Mouse (Mus musculus) brown adipose tissue, adult 24 weeks (tissue): ENCODE results near the gene Dmac1. TPM values are rescaled to one million over a fixed set of nuclear protein-coding genes. Genes with fewer than 3 reads are reported as not detected.
A peak's percentile ranks its signal among the peaks of the same experiment; 100 is the strongest.

ENCODE experiments used
- H3K27ac ChIP-seq: fragments of 200-500 bp; replicated peaks from 2 replicates; pipeline ENCODE4 v1.5.1; 2012; ENCODE audit warnings: low read depth, mild to moderate bottlenecking, low read length
- H3K4me1 ChIP-seq: fragments of 200-500 bp; 2 replicates; pipeline ENCODE4 v1.6.1; 2012; ENCODE audit warnings: low read length, mixed read lengths; ENCODE audit not compliant: control insufficient read depth, insufficient read depth, insufficient read length
- H3K4me3 ChIP-seq: fragments of 200-500 bp; 2 replicates; pipeline ENCODE4 v1.5.1; 2012; ENCODE audit warnings: low read depth, mild to moderate bottlenecking, low read length, moderate library complexity; ENCODE audit not compliant: insufficient read depth
- polyA plus RNA-seq: library from polyadenylated mRNA; stranded (reverse); fragments of >200 nt; gene quantifications from 2 replicates; pipeline ENCODE4 v1.2.4, GENCODE M21; 2012; ENCODE audit not compliant: missing spikeins, insufficient read depth, insufficient read length

Gene Dmac1
- polyA plus RNA-seq: 85.0 and 96.9 TPM in 2 replicates

DNA sequence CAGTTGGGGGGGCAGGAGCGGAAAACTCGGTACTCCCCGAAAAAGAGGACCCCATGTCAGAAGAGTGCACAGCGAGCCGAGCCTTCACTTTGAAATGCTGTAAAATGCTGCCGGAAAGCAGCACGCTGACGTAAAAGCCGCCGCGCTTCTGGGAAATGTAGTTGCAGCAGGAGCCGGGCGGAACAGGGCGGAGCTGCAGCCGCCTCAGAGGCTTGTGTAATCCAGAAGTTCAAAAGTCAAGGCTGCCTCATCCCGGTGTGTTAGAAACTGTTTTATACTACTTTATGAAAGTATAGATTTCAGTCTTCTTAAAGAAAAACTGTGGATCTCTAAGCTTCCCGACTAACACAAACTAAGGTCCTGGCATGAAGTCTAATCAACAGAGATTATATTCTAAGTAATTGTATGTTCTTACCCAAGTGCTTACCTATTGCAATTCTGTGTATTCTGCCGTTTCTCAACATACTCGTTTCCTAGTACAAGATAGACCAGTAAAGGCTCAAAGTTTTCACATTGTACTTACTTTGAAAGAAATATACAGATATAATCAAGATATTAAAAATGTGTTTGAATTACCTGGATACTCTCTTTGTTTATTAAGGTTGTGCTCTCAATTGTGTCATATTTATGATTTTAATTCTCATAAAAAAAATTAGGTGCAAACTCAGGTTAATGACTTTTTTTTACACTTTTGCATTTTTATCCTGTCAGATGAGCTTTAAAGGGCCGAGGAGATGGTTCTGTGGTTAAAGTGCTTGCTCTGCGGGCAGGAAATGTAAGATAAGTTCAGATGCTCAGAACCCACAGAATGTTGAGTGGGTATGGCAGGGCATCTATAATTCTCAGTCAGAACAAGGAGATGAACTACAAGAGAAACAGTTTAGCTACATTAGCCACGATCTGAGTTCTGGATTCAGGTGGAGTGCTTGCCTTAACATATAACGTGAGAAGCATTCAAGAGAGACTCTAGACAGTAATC, at the start of gene Dmac1:
Dmac1 (minus strand) TSS at position 109 of the 979 bp plus-strand sequence.
- no peaks in the 10 kb centered on the region for H3K4me1 ChIP-seq
- peak within 1 kb of the TSS; percentile 82 for H3K4me3 ChIP-seq
- H3K27ac ChIP-seq: no peak within 1 kb of the TSS

DNA sequence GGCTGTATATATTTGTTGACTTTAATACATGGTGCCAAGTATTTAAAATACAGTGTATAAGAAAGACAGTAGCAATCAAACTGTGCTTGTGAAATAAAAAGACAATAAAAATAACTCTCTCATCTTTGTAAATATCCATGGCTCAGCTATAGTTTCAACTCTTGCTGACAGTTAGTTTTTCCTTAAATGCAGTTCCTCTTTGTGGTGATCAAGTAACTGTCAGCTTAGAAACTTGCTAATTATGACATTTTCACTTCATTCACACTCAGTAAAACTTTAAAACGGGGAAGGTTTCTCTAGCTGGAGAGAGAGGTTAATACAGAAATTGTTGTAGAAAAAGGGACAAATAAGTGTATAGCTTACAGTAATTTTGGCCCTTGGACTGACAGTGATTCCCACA, 37.3 kb upstream of the Dmac1 start:
- Histone ChIP-seq H3K4me3 (no peak overlapping the region), H3K27ac (no peak overlapping the region; the same call in 1 of the 2 replicates), H3K4me1 (no peaks in the 10 kb centered on the region)

GRCm38 (mm10) chr4:75315007-75315406, 36.9 kb upstream of the Dmac1 start:
- Histone ChIP-seq H3K4me1 (no peaks in the 10 kb centered on the region), H3K4me3 (no peak overlapping the region), H3K27ac (no peak overlapping the region; the same call in 1 of the 2 replicates)

GRCm38 (mm10) chr4:75311918-75312317, 33.8 kb upstream of the Dmac1 start:
- Histone ChIP-seq H3K4me1 (no peaks in the 10 kb centered on the region), H3K27ac (no peak overlapping the region), H3K4me3 (no peak overlapping the region)

- Histone ChIP-seq H3K27ac (no peak overlapping the region), H3K4me3 (no peak overlapping the region), H3K4me1 (no peaks in the 10 kb centered on the region)
These were observed 33.2 kb upstream of the Dmac1 start for GRCm38 (mm10) chr4:75311305-75311704.

- H3K4me3 ChIP-seq: no peak overlapping the region
- H3K27ac ChIP-seq: no peak overlapping the region
- no peaks in the 10 kb centered on the region for H3K4me1 ChIP-seq
These were observed 22.3 kb upstream of the Dmac1 start for GRCm38 (mm10) chr4:75300205-75300972.

- Histone ChIP-seq H3K4me1 (no peaks in the 10 kb centered on the region), H3K27ac (no peak overlapping the region)
These were observed 14.2 kb upstream of the Dmac1 start for GRCm38 (mm10) chr4:75292315-75292714.

GRCm38 (mm10) chr4:75291142-75291541, 13.0 kb upstream of the Dmac1 start:
- H3K27ac ChIP-seq: no peak overlapping the region
- H3K4me1 ChIP-seq: no peaks in the 10 kb centered on the region
- H3K4me3 ChIP-seq: no peak overlapping the region

More at GRCm38 (mm10) chr4:75292315-75292714, 14.2 kb upstream of the Dmac1 start:
- H3K4me3 ChIP-seq: no peak overlapping the region

DNA sequence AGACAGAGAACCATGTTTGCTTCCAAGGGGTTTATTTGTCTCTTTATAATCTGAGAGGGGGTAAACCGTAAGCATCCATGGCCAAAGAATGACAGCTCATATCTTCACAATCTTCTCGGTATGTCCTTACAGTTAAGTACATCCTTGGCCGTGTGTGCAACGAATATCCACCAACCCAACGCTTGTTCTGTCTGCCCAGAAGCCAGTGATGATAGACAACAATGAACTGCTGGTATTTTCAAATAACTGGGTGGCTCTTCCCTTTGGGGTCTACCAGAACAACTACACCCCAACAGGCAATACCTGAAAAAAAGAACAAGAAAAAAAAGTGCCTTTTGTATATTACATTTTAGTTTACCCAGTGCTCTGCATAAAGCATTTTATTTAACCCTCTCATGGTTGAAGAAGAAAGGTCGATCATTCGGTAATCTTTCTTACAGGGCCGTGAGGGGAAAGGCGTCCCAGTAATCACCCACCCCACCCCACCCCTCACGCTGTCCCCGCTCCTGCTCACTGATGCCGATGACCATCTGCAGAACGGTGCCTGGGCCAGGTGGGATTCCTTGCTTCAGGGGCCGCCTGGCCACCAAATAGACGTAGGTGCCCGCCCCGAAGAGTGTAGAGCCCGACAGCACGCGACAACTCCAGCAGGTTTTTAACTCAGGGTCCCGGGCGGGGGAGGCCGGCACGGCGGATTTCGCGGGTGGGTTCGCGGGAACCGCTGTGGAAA, 473 bp downstream of the Dmac1 start:
- no peaks in the 10 kb centered on the region for H3K4me1 ChIP-seq
- H3K4me3 ChIP-seq: peak overlapping the region; percentile 82
- no peak overlapping the region for H3K27ac ChIP-seq

DNA sequence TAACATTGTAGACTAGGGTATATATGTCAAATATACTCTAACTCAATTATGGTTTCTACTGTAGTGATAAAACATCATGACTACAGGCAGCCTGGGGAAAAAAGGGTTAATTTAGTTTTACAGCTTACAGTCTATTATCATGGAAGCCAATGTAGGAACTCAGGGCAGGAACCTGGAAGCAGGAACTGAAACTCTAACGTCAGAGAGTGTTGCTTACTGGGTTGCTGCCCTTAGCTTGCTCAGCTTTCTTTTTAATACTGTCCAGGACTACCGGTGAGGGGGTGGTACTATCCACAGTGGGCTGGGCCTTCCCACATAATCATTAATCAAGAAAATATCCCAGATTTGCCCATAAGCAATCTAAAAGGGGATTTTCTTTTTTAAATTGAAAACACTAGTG, 2.4 kb downstream of the Dmac1 start:
- no peak overlapping the region for H3K4me3 ChIP-seq
- H3K4me1 ChIP-seq: no peaks in the 10 kb centered on the region
- H3K27ac ChIP-seq: no peak overlapping the region

DNA sequence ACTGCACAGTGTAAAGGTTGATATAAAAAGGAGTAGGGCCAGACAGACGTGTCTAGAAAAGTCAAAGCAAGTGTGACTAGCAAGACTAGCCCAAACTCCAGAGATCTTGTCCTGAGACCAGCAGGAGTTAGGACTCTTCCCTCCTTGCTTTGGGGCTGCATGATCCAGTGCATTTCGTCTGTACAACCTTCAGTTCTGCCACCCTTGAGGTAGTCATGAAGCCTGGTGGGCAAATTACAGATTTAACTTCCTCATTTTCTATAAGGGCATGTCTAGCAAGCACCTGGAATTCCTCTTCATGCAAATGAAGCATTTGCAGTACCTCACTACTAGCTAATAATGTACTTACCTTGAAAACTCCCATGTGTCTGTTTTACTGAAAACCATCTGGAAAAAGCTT, 10.2 kb downstream of the Dmac1 start:
- H3K4me1 ChIP-seq: peaks cover 2% of the 10 kb centered on the region; the same call in 1 of the 2 replicates
- H3K27ac ChIP-seq: no peak overlapping the region
- H3K4me3 ChIP-seq: no peak overlapping the region

DNA sequence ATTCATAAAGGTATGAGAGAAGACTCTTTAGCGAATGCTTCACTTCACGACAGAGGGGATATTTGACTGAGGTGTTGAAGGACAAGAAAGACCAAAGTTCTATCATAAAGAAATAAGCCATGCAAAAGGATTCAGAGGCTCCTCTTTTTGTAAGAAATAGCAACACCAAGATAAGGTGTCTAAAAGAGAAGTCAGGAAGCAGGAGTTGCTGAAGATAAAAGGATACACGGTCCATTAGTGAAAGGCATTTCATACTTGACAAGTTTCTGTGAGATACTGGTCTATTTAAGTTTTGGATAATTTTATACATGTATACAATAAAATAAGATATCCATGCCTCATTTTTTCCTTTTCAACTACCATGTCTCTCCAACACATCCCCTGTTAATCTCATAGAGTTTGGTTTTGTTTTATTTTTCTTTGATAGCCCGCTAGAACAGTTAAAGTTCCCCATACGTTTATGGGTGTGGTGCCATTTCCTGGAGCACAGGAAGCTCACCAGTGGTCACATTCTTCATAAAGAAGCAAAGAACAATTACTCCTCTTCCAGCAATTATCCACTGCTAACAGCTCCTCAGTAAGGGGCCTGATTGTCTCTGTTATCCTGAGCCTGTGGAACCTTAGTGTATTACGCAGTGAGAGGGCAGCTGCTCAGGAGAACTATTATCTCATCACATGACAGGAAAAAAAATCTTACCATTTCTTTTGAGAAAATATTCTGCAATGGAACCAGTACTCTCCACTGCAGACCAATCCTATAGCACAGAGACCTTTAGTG, 11.1 kb downstream of the Dmac1 start:
- H3K4me3 ChIP-seq: no peak overlapping the region
- H3K27ac ChIP-seq: no peak overlapping the region
- peaks cover 2% of the 10 kb centered on the region; the same call in 1 of the 2 replicates for H3K4me1 ChIP-seq

- Histone ChIP-seq H3K27ac (no peak overlapping the region), H3K4me3 (no peak overlapping the region), H3K4me1 (peaks cover 2% of the 10 kb centered on the region; the same call in 1 of the 2 replicates)
These were observed 13.9 kb downstream of the Dmac1 start for GRCm38 (mm10) chr4:75264219-75264618.

DNA sequence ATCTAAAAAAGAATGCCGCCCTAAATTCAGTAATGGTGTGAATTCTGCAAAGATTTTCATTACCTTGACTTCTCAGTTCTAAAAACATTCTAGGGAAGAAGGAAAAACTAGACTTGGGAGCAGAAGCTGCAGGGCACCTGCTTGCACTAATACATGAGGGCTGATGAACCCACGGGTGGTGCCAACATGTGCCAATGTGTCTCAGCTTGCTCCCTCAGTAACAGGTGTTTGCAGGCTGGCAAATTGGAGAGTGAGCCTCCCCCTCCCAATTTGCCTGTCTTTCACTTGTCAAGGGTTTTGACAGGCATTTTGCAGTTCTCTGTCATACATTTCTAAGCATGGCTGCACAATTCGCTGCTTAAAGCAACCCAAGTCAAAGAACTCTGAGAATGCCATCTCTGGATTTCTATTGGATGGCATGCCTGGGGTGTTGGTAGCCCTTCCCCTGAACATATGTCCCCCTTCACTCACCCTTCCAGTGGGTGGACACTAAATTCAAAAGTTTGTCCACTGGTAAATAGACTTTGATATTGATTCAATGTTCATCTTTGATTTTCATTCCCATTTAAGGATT, 14.5 kb downstream of the Dmac1 start:
- Histone ChIP-seq H3K27ac (no peak overlapping the region), H3K4me1 (peaks cover 2% of the 10 kb centered on the region; the same call in 1 of the 2 replicates), H3K4me3 (no peak overlapping the region)
